Mouse (Mus musculus) spleen, postnatal 10 days (tissue): ENCODE results near the gene Kdm2b.

Experiments
- DNase-seq, 2 experiments: peaks; one replicate each; pipeline ENCODE4 v3.0.0; 2021 to 2022; ENCODE audit warnings: low spot score in 2 of 2

Gene Kdm2b

DNA sequence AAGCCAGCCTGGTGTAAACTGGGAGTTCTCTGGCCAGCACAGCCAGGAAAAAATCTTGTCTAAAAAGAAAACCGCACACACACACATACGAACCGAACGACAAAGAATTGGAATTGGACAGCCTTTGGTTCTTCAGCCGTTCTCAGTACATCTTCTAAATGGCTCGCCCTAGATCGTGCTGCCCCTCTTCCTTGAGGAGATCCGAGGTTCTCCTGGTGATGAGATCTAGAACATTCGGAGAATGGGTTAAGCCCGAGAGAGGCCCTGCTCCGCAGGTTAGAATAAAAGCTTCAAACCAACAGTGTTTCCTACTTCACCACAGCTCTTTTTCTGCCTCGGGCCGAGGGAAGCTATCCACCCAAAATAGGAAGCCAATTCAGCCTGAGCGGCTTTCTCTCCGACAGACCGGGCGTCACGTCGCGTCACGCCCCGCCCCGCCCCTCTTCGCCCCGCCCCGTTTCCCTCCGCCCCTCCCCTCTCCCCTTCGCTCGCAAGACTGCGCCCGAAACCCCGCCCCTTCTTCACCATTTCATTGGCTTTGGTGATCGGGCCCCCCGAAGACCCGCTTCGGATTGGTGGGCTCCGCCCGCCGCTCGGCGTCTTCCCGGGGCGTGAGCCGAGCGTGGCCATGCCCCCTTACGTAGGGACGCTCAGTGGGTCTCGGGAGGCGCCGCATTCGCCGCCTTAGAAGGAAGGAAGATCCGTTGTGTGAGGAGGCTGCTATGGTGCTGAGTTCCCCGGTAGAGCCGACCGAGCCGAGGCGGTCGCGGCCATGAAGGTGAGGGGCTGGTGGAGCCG is 139.9 kb downstream of the Kdm2b start, which contains the start of gene Rnf34:
Rnf34 (plus strand) TSS at position 528 of the 798 bp plus-strand sequence.
- peak; percentile 87 to 98 for DNase-seq

DNA sequence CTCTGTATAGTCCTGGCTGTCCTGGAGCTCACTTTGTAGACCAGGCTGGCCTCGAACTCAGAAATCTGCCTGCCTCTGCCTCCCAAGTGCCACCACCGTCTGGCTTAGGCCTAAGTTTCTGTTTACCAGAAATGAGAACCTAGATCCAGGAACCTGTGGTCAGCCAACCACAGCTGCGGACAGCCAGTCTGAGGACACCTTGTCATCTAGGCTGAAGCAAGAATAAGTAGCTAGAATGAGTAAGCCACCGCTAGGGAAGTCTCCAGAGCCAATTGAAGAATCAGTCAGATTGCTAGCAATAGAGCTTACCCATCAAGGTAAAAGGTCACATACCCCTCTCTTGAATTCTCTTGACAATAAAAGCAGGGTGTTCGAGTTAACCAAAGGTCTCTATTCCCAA is 145.8 kb downstream of the Kdm2b start:
- DNase-seq = no peak

DNA sequence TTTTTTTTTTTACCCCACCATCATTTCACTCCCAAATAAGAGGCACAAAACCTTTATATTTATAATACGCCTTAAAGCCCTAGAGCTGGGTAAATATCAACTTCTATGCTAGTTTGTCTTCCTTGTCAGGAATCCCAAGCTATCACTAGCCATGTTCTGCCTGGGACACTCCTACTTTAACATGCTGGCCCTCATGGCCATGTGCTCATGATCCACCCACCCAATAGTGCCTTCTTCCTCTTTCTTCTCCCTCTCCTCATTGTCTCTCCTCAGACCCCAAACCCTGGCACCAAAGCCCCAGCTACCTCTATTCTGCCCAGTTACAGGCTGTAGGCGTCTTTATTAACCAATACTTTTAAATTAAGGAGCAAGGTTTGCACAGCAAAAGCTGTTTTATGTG is 148.5 kb downstream of the Kdm2b start:
- DNase-seq = no peak

DNA sequence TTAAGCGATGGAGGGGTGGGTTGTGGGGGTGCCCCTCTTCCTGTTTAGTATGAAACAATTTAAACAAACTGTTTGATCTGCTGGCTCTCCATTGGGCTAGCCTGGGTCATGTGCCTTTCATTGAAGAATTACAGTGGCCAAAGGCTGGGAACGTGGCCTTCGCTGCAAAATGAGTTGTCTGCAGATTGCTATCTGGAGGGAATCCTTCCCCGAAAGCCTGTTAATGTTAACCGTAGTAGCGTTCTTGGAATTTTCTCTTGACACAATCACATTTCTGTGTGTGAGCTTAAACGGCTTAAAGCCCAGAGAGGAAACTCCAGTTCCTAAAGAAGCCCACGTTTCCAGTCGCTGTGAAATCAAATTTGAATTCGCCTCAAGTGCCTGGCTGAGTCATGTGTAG is 156.6 kb downstream of the Kdm2b start:
- no peak for DNase-seq

- no peak for DNase-seq
Measured at GRCm38 (mm10) chr5:122832536-122832935, 157.1 kb downstream of the Kdm2b start.

DNA sequence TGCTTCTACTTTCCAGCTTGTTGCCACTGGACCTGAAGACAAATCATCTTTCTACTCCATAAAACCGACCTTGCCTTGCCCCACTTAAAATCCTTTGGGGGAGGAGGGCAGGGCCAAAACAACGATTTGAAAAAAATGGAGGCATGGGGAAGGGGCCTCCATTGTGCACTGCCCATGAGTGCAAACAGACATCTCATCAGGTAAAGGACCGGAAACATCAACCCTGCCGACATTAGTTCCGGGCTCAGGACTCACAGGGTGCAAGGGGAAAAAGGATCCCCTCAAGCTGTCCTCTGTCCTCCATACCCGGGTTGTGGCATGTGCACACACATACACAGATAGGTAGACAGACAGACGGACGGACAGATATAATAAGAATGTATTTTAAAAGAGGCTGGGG is 164.5 kb downstream of the Kdm2b start:
- DNase-seq = no peak

GRCm38 (mm10) chr5:122824450-122824849 is 165.2 kb downstream of the Kdm2b start:
- no peak for DNase-seq

DNA sequence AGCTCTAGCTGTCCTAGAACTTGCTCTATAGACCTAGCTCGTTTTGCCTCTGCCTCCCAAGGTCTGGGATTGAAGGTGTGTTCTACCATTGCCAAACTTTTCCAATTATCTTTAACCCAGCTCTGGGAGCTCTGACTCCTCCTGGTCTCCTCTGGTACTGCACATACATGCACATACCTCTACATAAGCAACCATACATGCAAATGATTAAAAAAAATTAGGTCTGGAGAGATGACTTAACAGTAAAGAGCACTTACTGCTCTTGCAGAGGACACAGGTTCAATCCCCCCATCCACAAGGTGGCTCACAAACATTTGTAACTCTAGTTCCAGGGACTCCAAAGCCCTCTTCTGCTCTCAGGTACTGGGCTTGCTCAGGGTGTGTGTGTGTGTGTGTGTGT is 165.6 kb downstream of the Kdm2b start:
- peak in 1 of 2 experiments; percentile 43 for DNase-seq

DNA sequence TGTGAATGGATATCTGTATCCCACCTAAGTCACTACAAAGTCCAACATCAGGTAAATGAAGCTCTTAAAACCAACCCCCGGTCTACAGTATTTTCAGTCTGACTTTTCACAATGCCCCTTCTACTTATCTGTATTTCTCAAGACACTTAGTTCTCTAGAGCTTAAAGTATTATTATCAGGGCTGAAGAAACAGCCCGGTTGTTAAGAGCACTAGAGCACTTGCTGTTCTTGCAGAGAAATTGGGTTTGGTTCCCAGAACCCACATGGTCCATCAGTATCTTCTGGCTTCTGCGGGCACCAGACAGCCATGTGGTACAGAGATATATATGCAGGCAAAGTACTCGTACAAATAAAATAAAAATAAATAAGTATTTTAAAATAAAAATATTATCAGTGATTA is 167.2 kb downstream of the Kdm2b start:
- DNase-seq = no peak

- no peak for DNase-seq
Measured at GRCm38 (mm10) chr5:122821524-122821885, 168.1 kb downstream of the Kdm2b start.

GRCm38 (mm10) chr5:122820777-122821523 is 168.7 kb downstream of the Kdm2b start, which contains the start of gene Anapc5:
Gene Anapc5, minus strand, starts transcription at chr5:122821339.
- DNase-seq = peak; percentile 89 to 96
